Mouse (Mus musculus) hindbrain, embryonic 15.5 days (tissue): ENCODE results near the gene Melk. TPM values are rescaled to one million over a fixed set of nuclear protein-coding genes. Genes with fewer than 3 reads are reported as not detected.
A peak's percentile ranks its signal among the peaks of the same experiment; 100 is the strongest.

Experiments
- ATAC-seq: fragments of 200-750 bp; cut with Nextera tagmentation; 2 replicates; pipeline ENCODE4 v1.8.0; 2017; ENCODE audit warnings: low read depth, moderate number of reproducible peaks, moderate TSS enrichment; ENCODE audit not compliant: low FRiP score
- H3K27ac ChIP-seq: fragments of 300-500 bp; sonication (generic); replicated peaks from 2 replicates; pipeline ENCODE4 v1.5.1; 2015; ENCODE audit warnings: mild to moderate bottlenecking, inconsistent platforms
- H3K27me3 ChIP-seq: fragments of 300-500 bp; sonication (generic); 2 replicates; pipeline ENCODE4 v1.6.1; 2015; ENCODE audit warnings: control low read depth, inconsistent platforms
- H3K36me3 ChIP-seq: fragments of 300-500 bp; sonication (generic); 2 replicates; pipeline ENCODE4 v1.6.1; 2015; ENCODE audit warnings: control low read depth, inconsistent platforms
- H3K4me1 ChIP-seq: fragments of 300-500 bp; sonication (generic); replicated peaks from 2 replicates; pipeline ENCODE4 v1.6.1; 2015; ENCODE audit warnings: control low read depth, inconsistent platforms
- H3K4me2 ChIP-seq: fragments of 300-500 bp; sonication (generic); 2 replicates; pipeline ENCODE4 v1.6.1; 2015; ENCODE audit warnings: moderate library complexity, mild to moderate bottlenecking, inconsistent platforms
- H3K4me3 ChIP-seq: fragments of 300-500 bp; sonication (generic); 2 replicates; pipeline ENCODE4 v1.5.1; 2015; ENCODE audit warnings: mild to moderate bottlenecking, inconsistent platforms
- H3K9ac ChIP-seq: fragments of 300-500 bp; sonication (generic); 2 replicates; pipeline ENCODE4 v1.6.1; 2015; ENCODE audit warnings: inconsistent platforms
- H3K9me3 ChIP-seq: fragments of 300-500 bp; sonication (generic); 2 replicates; pipeline ENCODE4 v1.6.1; 2016; ENCODE audit warnings: control low read depth, inconsistent platforms
- WGBS: fragments of 180-500 bp; shearing (Covaris S2); methylation state at CpG from one replicate; pipeline ENCODE4 v1.1.7; 2015; 5-methylcytosine and 5-hydroxymethylcytosine counted together
- polyA plus RNA-seq: library from polyadenylated mRNA; unstranded; fragments of >200 nt; fragmentation: Nextera tagmentation; extraction: Ambion mirVana; gene quantifications from 2 replicates; pipeline ENCODE4 v1.2.1, GENCODE M21; 2015

The Melk gene
- 8.5 and 10.3 TPM in 2 replicates for polyA plus RNA-seq

- WGBS: 1% methylated on average over 41 of the region's 41 CpGs
Observed at GRCm38 (mm10) chr4:44300781-44301750, at the start of gene Melk. TSS of gene Melk (plus strand) at chr4:44300876.

GRCm38 (mm10) chr4:44251521-44251920 lies 49.2 kb upstream of the Melk start:
- Histone ChIP-seq H3K4me1 (peaks cover 28% of the 10 kb centered on the region), H3K36me3 (no peaks in the 10 kb centered on the region), H3K9ac (no peak overlapping the region), H3K9me3 (no peaks in the 10 kb centered on the region), H3K4me3 (no peak overlapping the region), H3K27ac (no peak overlapping the region), H3K27me3 (no peaks in the 10 kb centered on the region), H3K4me2 (no peak overlapping the region)
- 86% methylated on average over 5 of the region's 5 CpGs for WGBS
- no peak for ATAC-seq

More at GRCm38 (mm10) chr4:44300781-44301750, at the start of gene Melk:
- Histone ChIP-seq H3K4me3 (peak within 1 kb of the TSS; percentile 75), H3K9me3 (no peaks in the 10 kb centered on the region), H3K4me2 (peak within 1 kb of the TSS; percentile 90), H3K27me3 (no peaks in the 10 kb centered on the region), H3K36me3 (no peaks in the 10 kb centered on the region), H3K9ac (peak within 1 kb of the TSS; percentile 48), H3K27ac (no peak within 1 kb of the TSS), H3K4me1 (peaks cover 10% of the 10 kb centered on the region)
- ATAC-seq: peak; percentile 89

GRCm38 (mm10) chr4:44251966-44252916 lies 48.4 kb upstream of the Melk start:
- Histone ChIP-seq H3K4me1 (peaks cover 24% of the 10 kb centered on the region), H3K27me3 (no peaks in the 10 kb centered on the region), H3K4me2 (peak overlapping the region; percentile 26), H3K4me3 (no peak overlapping the region), H3K27ac (no peak overlapping the region), H3K9ac (no peak overlapping the region), H3K9me3 (no peaks in the 10 kb centered on the region), H3K36me3 (no peaks in the 10 kb centered on the region)
- ATAC-seq: no peak
- WGBS: 12% methylated on average over 13 of the region's 13 CpGs

GRCm38 (mm10) chr4:44253191-44253590 lies 47.5 kb upstream of the Melk start:
- Histone ChIP-seq H3K9me3 (no peaks in the 10 kb centered on the region), H3K9ac (no peak overlapping the region), H3K4me1 (peaks cover 16% of the 10 kb centered on the region), H3K27ac (no peak overlapping the region), H3K36me3 (no peaks in the 10 kb centered on the region), H3K4me3 (no peak overlapping the region), H3K27me3 (no peaks in the 10 kb centered on the region), H3K4me2 (peak overlapping the region; percentile 26)
- no peak for ATAC-seq
- WGBS: 17% methylated on average over 6 of the region's 6 CpGs

GRCm38 (mm10) chr4:44254579-44254978 lies 46.1 kb upstream of the Melk start:
- no peak for ATAC-seq
- Histone ChIP-seq H3K4me1 (peaks cover 15% of the 10 kb centered on the region), H3K4me3 (no peak overlapping the region), H3K4me2 (no peak overlapping the region), H3K27ac (no peak overlapping the region), H3K9me3 (no peaks in the 10 kb centered on the region), H3K36me3 (no peaks in the 10 kb centered on the region), H3K9ac (no peak overlapping the region), H3K27me3 (no peaks in the 10 kb centered on the region)
- 82% methylated on average over 5 of the region's 5 CpGs for WGBS

GRCm38 (mm10) chr4:44259126-44259525 lies 41.5 kb upstream of the Melk start:
- no peaks in the 10 kb centered on the region for H3K36me3 ChIP-seq
- H3K9me3 ChIP-seq: no peaks in the 10 kb centered on the region
- H3K27me3 ChIP-seq: no peaks in the 10 kb centered on the region
- no peaks in the 10 kb centered on the region for H3K4me1 ChIP-seq
- no peak overlapping the region for H3K4me3 ChIP-seq
- H3K4me2 ChIP-seq: no peak overlapping the region
- WGBS: 75% methylated on average over 4 of the region's 4 CpGs
- no peak for ATAC-seq
- H3K9ac ChIP-seq: no peak overlapping the region
- H3K27ac ChIP-seq: no peak overlapping the region

- ATAC-seq: no peak
- H3K4me3 ChIP-seq: no peak overlapping the region
- H3K9me3 ChIP-seq: no peaks in the 10 kb centered on the region
- H3K4me2 ChIP-seq: no peak overlapping the region
- no peak overlapping the region for H3K27ac ChIP-seq
- H3K27me3 ChIP-seq: no peaks in the 10 kb centered on the region
- no peaks in the 10 kb centered on the region for H3K36me3 ChIP-seq
- H3K4me1 ChIP-seq: no peaks in the 10 kb centered on the region
- WGBS: 1% methylated on average over 10 of the region's 10 CpGs
- H3K9ac ChIP-seq: no peak overlapping the region
Observed at GRCm38 (mm10) chr4:44260244-44260643, 40.4 kb upstream of the Melk start.

GRCm38 (mm10) chr4:44265500-44265899 lies 35.2 kb upstream of the Melk start:
- Histone ChIP-seq H3K9me3 (no peaks in the 10 kb centered on the region), H3K4me3 (no peak overlapping the region), H3K27me3 (no peaks in the 10 kb centered on the region), H3K4me1 (no peaks in the 10 kb centered on the region), H3K27ac (no peak overlapping the region), H3K36me3 (no peaks in the 10 kb centered on the region), H3K9ac (no peak overlapping the region), H3K4me2 (no peak overlapping the region)
- no peak for ATAC-seq
- 76% methylated on average over 3 of the region's 3 CpGs for WGBS

GRCm38 (mm10) chr4:44267437-44267836 lies 33.2 kb upstream of the Melk start:
- ATAC-seq: no peak
- Histone ChIP-seq H3K9me3 (no peaks in the 10 kb centered on the region), H3K9ac (no peak overlapping the region), H3K27me3 (no peaks in the 10 kb centered on the region), H3K4me1 (no peaks in the 10 kb centered on the region), H3K36me3 (no peaks in the 10 kb centered on the region), H3K4me2 (no peak overlapping the region), H3K4me3 (no peak overlapping the region), H3K27ac (no peak overlapping the region)
- WGBS: 93% methylated on average over 6 of the region's 6 CpGs

- no peak overlapping the region for H3K4me2 ChIP-seq
- no peaks in the 10 kb centered on the region for H3K9me3 ChIP-seq
- no peak for ATAC-seq
- no peaks in the 10 kb centered on the region for H3K27me3 ChIP-seq
- H3K36me3 ChIP-seq: no peaks in the 10 kb centered on the region
- 92% methylated on average over 14 of the region's 14 CpGs for WGBS
- H3K9ac ChIP-seq: no peak overlapping the region
- H3K4me3 ChIP-seq: no peak overlapping the region
- H3K27ac ChIP-seq: no peak overlapping the region
- H3K4me1 ChIP-seq: no peaks in the 10 kb centered on the region
Observed at GRCm38 (mm10) chr4:44269376-44269817, 31.3 kb upstream of the Melk start.

- Histone ChIP-seq H3K4me1 (no peaks in the 10 kb centered on the region), H3K4me2 (no peak overlapping the region), H3K4me3 (no peak overlapping the region), H3K9me3 (no peaks in the 10 kb centered on the region), H3K27ac (no peak overlapping the region), H3K36me3 (no peaks in the 10 kb centered on the region), H3K9ac (no peak overlapping the region), H3K27me3 (no peaks in the 10 kb centered on the region)
- WGBS: 80% methylated on average over 5 of the region's 5 CpGs
- ATAC-seq: no peak
Observed at GRCm38 (mm10) chr4:44271134-44271533, 29.5 kb upstream of the Melk start.
